Mouse (Mus musculus): ENCODE results near the gene Tha1. TPM values are rescaled to one million over a fixed set of nuclear protein-coding genes. Genes with fewer than 3 reads are reported as not detected.

Tha1 gene
- polyA plus RNA-seq, 1 experiment, result 4.7 TPM

DNA sequence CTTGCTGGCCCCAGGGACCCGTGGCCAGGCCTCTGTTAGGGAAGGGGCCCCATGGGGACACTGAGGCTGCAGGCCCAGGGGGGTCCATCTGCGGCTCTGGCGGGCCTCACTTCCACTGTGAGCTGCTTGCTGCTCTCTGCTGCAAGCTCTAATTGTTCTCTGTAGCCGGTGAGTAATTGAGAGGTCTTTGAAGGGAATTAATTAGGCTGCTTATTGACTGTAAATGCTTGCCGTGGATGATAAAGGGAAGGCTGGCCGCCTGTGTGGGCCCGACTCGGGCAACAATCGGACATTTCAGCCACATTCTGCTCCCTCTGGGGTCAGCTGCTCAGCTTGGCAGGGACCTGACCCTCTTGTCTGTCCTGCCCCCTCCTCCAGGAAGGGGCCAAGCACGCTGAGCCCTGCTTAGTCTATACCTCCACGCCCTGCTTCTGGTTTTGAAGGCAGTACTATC is 16.6 kb upstream of the Tha1 start:
- no peaks in the 10 kb centered on the region for H3K4me1 ChIP-seq (ENCODE audit: control insufficient read depth, insufficient read depth, insufficient read length, low read length)
- H3K4me3 ChIP-seq (ENCODE audit: insufficient read depth, low read depth, low read length), result no peak overlapping the region
- H3K27ac ChIP-seq (replicated peaks; ENCODE audit: low read depth, low read length), result no peak overlapping the region

DNA sequence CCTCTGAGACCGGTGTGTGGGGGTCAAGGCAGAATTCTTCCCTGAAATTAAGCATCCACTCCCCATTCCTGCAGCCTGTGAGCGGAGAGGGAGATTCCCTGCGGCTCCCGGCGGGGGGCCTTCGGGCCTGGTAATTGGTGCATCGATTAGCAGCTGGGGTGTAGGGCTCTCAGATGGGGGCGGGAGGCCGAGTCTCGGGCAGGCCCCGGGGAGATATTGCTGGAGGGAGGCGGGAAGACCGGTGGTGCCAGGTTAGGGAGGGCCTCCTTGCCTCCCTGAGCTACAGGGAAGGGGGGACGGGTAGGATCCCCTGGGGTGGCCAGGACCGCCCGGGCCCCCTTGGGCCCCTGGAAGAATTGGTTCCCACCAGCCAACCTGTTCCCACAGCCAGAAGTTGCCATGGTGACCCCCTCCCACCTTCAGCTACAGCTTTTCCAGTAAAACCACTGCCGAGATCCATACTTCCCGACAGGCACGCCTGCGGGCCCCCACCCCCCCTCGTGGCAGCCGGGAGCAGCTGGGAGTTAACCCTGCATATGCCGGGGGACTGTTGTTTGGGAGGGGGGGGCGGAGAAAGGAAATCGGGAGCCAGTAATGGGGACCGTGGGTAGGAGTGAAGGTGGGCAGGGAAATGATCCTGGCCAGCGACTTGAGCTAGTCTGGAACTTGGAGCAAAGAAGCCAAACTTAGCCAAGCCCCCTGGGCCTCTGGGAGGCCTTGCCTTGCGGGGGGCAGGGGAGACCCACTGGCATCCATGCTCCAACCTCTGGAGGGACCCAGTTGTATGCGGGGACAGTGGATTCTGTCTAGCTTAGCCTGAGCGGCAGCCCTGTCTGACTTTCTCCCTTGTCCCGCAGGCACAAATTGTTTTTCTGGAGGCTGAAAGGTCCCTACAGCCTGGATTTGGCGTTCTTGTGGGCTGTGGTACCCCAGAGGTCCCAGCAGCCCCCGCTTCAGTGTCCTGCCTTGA is 15.9 kb upstream of the Tha1 start:
- H3K4me3 ChIP-seq (ENCODE audit: insufficient read depth, low read depth, low read length), result no peak overlapping the region
- H3K27ac ChIP-seq (replicated peaks; ENCODE audit: low read depth, low read length), result no peak overlapping the region
- H3K4me1 ChIP-seq (ENCODE audit: control insufficient read depth, insufficient read depth, insufficient read length, low read length), result no peaks in the 10 kb centered on the region

DNA sequence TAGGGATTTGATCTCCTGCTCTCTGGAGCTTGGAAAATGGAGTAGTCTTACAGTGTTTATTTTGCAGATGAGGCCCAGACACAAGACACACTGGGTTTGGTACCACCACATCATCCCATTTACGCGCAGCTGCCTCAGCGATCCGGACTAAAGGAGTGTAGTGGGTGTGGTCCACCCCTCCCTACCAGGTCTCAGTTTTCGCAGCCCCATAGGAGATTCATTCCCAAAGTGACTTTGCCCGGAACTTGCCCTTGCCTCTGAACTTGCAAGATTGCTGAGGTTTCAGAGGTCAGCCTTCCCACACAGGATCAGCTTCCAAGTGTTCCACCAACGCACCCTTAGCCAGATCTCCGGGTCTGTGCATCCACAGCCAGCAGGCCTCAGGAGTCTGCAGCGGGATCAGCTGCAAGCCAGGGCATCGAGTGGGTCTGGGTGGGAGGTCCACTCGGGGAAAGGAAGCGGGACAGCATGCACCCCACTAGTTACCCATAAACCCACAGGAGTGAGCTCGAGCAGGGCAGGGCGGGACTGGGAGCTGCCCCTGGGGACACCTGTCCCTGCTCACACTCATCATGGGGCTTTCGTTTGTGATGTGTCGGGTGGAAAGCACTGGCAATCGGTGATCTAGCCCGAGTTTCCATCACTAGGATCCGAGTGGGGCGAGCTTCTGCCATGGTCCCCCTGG is 15.0 kb upstream of the Tha1 start:
- no peaks in the 10 kb centered on the region for H3K4me1 ChIP-seq (ENCODE audit: control insufficient read depth, insufficient read depth, insufficient read length, low read length)
- H3K4me3 ChIP-seq (ENCODE audit: insufficient read depth, low read depth, low read length), result no peak overlapping the region
- no peak overlapping the region for H3K27ac ChIP-seq (replicated peaks; ENCODE audit: low read depth, low read length)

DNA sequence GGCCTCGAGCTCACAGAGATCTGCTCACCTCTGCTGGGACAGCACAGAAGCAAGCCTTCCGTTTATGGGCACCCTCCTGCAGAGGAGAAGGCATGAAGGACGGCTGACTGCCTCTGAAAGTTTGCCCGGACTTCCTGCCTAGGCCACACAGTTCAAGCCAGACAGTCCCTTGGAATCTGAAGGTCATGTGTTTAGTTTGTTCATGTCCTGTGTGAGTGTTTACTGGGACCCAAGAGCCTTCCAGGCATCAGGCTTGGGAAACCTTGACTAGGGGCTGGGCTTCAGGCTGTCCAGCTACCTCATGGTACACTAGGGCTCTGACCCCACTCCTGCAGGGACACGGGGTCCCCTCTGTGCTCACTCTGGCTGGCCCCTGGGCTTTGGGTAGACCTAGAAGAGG is 12.7 kb upstream of the Tha1 start:
- Histone ChIP-seq H3K4me1 (ENCODE audit: control insufficient read depth, insufficient read depth, insufficient read length, low read length) (peaks cover 9% of the 10 kb centered on the region), H3K4me3 (ENCODE audit: insufficient read depth, low read depth, low read length) (no peak overlapping the region), H3K27ac (replicated peaks; ENCODE audit: low read depth, low read length) (no peak overlapping the region)

DNA sequence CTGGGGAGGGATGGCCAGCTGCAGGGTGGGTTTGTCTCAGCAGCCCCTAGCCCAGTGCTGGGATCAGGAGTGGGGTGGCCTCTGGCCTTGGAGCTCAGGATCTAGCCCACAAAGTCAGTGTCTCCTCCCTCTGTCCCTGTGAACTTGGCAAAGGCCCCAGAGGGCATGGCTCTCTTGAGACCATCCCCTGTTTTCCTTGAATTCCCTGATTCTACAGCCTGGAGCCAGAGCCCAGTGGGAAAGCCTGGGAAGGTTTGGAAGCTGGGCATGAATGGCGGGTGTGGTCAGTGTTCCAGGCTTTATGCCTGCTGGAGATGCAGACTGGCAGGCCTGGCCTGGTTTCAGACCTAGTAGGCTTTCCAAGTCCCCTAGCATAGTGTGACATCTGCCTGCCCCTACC is 8.9 kb upstream of the Tha1 start:
- H3K27ac ChIP-seq (replicated peaks; ENCODE audit: low read depth, low read length), result no peak overlapping the region
- peaks cover 14% of the 10 kb centered on the region for H3K4me1 ChIP-seq (ENCODE audit: control insufficient read depth, insufficient read depth, insufficient read length, low read length)
- H3K4me3 ChIP-seq (ENCODE audit: insufficient read depth, low read depth, low read length), result no peak overlapping the region

DNA sequence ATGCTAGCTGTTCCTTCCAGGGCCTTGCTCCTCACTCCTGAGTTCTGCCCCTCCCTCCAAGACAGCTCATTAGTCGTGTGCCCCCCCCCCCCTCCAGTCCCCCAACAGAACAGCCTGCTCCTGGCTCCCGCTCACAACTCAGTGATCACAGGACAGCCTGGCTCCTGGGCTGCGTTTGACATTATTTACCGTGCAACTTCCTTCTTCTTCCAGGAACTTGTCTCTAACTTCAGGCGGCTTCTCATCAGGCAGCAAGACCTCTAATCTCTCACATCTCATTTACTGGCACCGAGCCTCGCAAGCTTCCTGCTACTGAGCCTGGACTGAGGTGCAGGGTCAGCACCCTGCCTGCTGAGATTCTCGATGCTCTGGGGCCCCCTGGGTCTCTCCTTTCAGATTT is 8.5 kb upstream of the Tha1 start:
- H3K27ac ChIP-seq (replicated peaks; ENCODE audit: low read depth, low read length), result no peak overlapping the region
- no peak overlapping the region for H3K4me3 ChIP-seq (ENCODE audit: insufficient read depth, low read depth, low read length)
- peaks cover 14% of the 10 kb centered on the region for H3K4me1 ChIP-seq (ENCODE audit: control insufficient read depth, insufficient read depth, insufficient read length, low read length)

DNA sequence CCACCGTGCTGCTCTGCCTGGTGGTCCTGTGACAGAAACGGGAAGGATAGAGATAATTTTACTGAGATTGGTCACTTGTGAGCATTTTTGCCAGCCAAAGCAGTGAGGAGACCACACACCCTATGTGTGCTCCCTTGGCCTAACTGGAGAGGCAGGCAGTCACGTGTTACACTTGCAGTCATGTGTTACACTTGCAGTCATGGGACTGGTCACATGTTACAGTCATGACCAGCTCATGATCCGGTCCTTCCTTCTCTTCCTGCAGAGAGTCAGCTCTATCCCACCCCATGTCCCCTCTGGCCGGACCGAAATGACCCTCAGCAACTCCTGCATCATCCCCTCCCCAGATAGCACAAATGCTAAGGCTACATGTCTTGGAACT is 7.7 kb upstream of the Tha1 start:
- peaks cover 14% of the 10 kb centered on the region for H3K4me1 ChIP-seq (ENCODE audit: control insufficient read depth, insufficient read depth, insufficient read length, low read length)
- no peak overlapping the region for H3K27ac ChIP-seq (replicated peaks; ENCODE audit: low read depth, low read length)
- no peak overlapping the region for H3K4me3 ChIP-seq (ENCODE audit: insufficient read depth, low read depth, low read length)

DNA sequence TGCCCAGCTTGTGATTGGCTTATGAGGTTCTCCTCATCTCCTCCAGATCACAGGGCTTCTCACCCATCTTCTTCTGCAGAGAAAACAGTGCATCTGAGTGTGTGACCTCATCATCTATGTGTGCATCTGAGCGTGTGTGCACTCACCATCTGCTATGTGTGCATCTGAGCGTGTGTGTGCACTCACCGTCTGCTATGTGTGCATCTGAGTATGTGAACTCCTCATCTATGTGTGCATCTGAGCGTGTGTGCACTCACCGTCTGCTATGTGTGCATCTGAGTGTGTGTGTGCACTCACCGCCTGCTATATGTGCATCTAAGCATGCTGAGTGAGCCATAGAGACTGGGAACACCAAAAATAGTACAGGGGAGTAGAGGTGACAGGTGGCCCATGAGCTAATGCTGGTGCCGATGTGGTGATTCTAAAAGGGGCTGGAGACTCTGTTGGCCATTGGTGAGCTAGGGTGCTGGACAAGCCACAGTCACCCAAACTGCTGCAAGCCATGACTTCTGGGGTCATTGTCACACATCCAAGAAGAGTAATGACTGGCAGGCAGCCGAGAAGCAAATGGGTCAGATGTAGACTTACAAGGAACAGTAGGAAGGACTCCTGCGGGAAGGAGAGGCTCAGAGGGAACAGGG is 7.2 kb upstream of the Tha1 start:
- no peak overlapping the region for H3K27ac ChIP-seq (replicated peaks; ENCODE audit: low read depth, low read length)
- H3K4me3 ChIP-seq (ENCODE audit: insufficient read depth, low read depth, low read length), result no peak overlapping the region
- H3K4me1 ChIP-seq (ENCODE audit: control insufficient read depth, insufficient read depth, insufficient read length, low read length), result peaks cover 14% of the 10 kb centered on the region

DNA sequence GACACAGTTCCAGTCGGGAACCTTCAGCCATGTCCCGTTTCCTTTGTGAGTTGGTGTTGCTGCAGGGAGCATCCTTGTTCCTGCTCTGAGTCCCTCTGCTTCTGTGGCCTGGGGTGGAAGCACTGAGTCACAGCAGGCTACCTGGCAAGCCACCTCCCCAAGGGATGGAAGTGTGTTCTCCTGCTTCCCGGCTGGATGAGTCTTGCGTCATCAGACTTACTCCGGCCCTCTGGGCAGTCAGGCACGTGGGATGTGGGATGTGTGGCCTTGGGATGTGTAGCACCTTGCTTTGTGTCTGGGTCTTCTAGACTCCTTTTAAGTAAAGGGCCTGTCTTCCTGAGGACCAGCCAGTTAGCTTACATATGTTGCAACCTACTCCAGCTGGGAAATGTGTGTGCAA is 6.4 kb upstream of the Tha1 start:
- H3K4me3 ChIP-seq (ENCODE audit: insufficient read depth, low read depth, low read length), result no peak overlapping the region
- H3K27ac ChIP-seq (replicated peaks; ENCODE audit: low read depth, low read length), result no peak overlapping the region
- H3K4me1 ChIP-seq (ENCODE audit: control insufficient read depth, insufficient read depth, insufficient read length, low read length), result peaks cover 14% of the 10 kb centered on the region

DNA sequence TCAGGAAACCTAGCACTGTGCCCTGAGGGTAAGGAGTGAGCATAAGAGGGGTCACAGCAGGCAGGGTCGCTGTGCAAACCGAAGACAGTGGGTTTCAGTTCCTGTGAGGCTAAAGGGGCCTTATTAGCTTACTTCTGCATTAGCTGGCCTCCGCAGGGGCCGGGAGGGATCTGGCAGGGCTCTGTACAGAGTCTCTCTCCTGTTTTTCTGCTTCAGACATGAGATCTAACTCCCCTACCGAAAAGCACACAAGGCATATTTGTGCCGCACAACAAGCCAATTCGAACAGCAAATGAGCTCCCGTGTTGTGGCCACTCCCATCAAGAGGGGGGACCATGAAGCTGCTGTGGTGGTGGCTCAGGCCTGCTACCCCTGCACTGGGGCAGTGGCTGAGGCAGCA is 5.6 kb upstream of the Tha1 start:
- H3K27ac ChIP-seq (replicated peaks; ENCODE audit: low read depth, low read length), result no peak overlapping the region
- no peak overlapping the region for H3K4me3 ChIP-seq (ENCODE audit: insufficient read depth, low read depth, low read length)
- peaks cover 14% of the 10 kb centered on the region for H3K4me1 ChIP-seq (ENCODE audit: control insufficient read depth, insufficient read depth, insufficient read length, low read length)

DNA sequence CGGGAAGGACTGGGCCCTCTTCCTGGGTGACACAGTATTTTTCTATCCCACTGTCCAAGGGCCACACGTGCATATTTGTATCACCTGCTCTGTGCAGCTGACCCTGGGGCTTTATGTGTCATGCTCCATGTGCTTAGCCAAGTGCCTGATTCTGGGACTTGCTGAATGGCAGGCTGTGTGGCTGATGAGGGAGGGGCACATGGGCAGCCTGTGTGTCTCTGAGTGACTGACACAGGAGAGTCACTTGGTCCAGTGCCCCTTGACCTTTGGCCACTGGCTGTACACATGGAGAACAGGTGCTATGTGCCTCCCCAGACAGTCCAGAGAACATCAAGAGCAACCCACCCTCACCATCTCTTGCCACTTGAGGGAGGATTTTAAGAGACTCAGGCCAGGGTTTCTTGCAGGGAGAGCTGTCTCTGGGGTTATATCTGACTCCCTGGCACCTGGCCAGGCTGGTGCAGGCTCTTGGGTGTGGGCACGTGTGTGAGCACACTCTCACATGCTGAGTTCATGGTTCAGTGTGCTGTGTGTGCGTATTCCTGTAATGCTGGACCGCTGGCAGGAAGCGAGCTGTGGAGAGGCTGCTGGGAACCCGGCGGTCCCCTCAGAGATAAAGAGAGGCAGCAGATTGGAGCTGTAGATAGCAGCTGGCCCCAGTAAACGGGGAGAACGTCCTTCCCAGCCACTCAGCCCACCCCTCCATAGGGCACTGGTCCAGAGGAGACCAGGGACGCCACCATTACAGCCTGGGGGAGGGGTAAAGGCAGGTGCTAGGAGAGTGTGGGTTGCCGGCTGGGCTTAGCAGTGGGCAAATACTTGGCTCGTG is 4.8 kb upstream of the Tha1 start:
- H3K27ac ChIP-seq (replicated peaks; ENCODE audit: low read depth, low read length), result peak overlapping the region; percentile 59; the same call in 1 of the 2 replicates
- H3K4me1 ChIP-seq (ENCODE audit: control insufficient read depth, insufficient read depth, insufficient read length, low read length), result peaks cover 14% of the 10 kb centered on the region
- H3K4me3 ChIP-seq (ENCODE audit: insufficient read depth, low read depth, low read length), result no peak overlapping the region

DNA sequence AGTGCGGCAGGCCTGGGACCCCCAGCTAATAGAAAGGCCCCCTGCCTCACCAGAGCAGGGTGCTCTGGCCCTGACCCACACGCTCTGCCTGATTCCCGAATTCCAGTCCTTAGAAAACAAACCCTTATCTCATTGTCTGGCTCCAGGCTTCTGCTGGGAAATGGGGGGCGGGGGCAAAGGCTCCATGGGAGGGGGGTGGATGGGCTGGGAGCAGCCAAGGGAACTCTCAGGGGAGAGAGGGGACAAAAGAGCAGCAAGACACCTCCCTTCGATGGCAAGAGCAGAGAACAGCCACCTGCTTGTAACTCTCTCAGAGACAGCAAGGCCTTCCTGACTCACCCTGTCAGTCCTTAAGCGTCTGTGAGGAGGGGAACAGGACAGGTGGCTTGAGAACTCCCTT is 2.4 kb upstream of the Tha1 start:
- H3K4me3 ChIP-seq (ENCODE audit: insufficient read depth, low read depth, low read length), result no peak overlapping the region
- H3K27ac ChIP-seq (replicated peaks; ENCODE audit: low read depth, low read length), result no peak overlapping the region
- H3K4me1 ChIP-seq (ENCODE audit: control insufficient read depth, insufficient read depth, insufficient read length, low read length), result peaks cover 3% of the 10 kb centered on the region

DNA sequence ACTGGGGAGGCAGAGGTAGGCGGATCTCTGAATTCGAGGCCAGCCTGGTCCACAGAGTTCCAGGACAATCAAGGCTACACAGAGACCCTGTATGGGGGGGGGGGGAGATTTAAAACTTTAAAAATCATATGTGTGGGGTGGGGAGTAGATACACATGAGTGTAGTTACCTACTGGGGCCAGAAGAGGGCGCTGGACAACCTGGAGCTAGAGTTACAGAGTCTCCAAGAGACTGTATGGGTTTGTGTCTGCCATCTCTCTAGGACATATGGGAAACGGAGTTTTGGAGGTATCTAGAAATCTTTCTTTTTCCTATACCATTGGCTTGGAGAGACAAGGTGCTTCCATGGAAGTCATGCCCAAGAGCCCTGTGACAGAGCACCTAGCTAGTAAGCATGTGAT is 1.1 kb upstream of the Tha1 start:
- H3K4me3 ChIP-seq (ENCODE audit: insufficient read depth, low read depth, low read length), result no peak overlapping the region
- peaks cover under 1% of the 10 kb centered on the region; the same call in 1 of the 2 replicates for H3K4me1 ChIP-seq (ENCODE audit: control insufficient read depth, insufficient read depth, insufficient read length, low read length)
- H3K27ac ChIP-seq (replicated peaks; ENCODE audit: low read depth, low read length), result no peak overlapping the region

DNA sequence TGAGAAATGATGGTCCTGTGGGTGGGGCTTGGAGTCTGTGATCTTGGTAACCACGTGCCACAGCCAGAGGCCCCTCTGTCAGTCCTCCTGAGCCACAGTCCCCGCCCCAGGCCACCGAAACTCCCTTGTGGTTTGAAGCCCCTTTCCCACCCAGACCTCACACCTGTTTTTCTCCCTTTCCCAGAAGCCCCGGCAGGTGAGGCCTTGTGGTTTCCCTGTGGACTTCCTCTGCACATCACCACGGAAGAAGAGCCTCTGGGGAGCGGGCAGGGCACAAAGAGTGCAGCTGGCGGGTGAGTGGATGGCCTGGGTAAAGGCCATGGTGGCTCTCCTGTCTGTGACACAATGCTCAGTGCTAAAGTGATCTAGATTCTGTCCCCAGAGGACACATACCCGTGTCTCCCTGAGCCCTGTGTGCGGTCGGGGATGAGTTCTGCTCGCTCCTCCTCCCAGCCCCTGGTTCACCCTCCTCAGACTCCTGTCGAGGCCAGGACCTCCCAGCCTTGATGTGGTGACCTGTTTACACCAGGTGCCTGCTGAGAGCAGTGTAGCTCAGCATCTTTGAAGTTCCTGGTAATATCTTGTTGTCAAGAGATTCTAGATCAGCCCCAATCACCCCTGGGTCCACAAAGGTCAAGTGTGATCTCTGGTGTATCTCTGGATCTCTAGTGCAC is 1.2 kb downstream of the Tha1 start:
- H3K4me1 ChIP-seq (ENCODE audit: control insufficient read depth, insufficient read depth, insufficient read length, low read length), result no peaks in the 10 kb centered on the region
- H3K27ac ChIP-seq (replicated peaks; ENCODE audit: low read depth, low read length), result no peak overlapping the region
- H3K4me3 ChIP-seq (ENCODE audit: insufficient read depth, low read depth, low read length), result no peak overlapping the region

Data from brown adipose tissue, adult 24 weeks (tissue).